Mouse (Mus musculus) olfactory bulb, adult 2 months (tissue): ENCODE measurements around the gene Prpsap2. TPM values are rescaled to one million over a fixed set of nuclear protein-coding genes. Genes with fewer than 3 reads are reported as not detected.

Experiments used
- H3K27ac ChIP-seq: fragments of 200-500 bp; 2 replicates; pipeline ENCODE4 v1.5.1; 2012; ENCODE audit warnings: low read depth, low read length; ENCODE audit not compliant: insufficient read depth
- H3K4me1 ChIP-seq: fragments of 200-500 bp; 2 replicates; pipeline ENCODE4 v1.6.1; 2012; ENCODE audit warnings: low read length; ENCODE audit not compliant: control insufficient read depth, insufficient read depth
- H3K4me3 ChIP-seq: fragments of 200-500 bp; 2 replicates; pipeline ENCODE4 v1.5.1; 2012; ENCODE audit warnings: mild to moderate bottlenecking, low read depth, low read length, moderate library complexity; ENCODE audit not compliant: insufficient read depth
- CTCF ChIP-seq: fragments of 200-500 bp; IDR thresholded peaks from 2 replicates; pipeline ENCODE4 v1.5.1; 2012; ENCODE audit warnings: low read depth, mild to moderate bottlenecking, low read length, moderate library complexity; ENCODE audit not compliant: insufficient read depth
- POLR2A ChIP-seq: fragments of 200-500 bp; IDR thresholded peaks from 2 replicates; pipeline ENCODE4 v1.6.1; 2012; ENCODE audit warnings: mild to moderate bottlenecking, low read depth, low read length, moderate library complexity; ENCODE audit not compliant: insufficient read depth
- WGBS: fragments of 180-500 bp; shearing (Covaris S2); methylation state at CpG from one replicate; pipeline ENCODE4 v1.1.7; 2018; 5-methylcytosine and 5-hydroxymethylcytosine counted together
- polyA plus RNA-seq: library from polyadenylated mRNA; stranded (reverse); fragments of >200 nt; gene quantifications from 2 replicates; pipeline ENCODE4 v1.2.4, GENCODE M21; 2012; ENCODE audit warnings: low replicate concordance; ENCODE audit not compliant: missing spikeins, insufficient read depth, insufficient read length

Gene Prpsap2
- polyA plus RNA-seq, 1 experiment, result not detected

DNA sequence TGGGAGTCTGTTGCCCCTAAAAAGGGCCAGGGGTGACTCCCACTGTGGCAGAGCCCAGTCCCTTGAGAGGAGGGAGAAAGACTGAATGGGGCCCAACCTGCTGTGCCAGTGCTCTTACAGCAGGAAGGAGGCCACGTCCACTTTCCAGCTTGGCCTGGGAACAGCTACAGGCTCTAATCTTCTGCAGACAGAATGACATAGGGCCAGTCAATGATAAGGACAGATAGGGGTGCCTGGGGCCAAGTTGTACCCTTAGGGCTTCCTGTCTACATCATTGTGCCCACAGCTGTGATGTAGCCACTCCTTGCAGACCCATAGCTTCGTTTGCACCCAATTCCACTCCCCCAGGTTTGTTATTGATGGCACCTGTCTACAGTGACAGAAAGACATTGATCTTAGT lies 75.7 kb downstream of the Prpsap2 start:
- 83% methylated on average over 2 of the region's 2 CpGs for WGBS
- Histone ChIP-seq H3K4me3 (no peak overlapping the region), H3K27ac (no peak overlapping the region), H3K4me1 (peaks cover 19% of the 10 kb centered on the region)
- no peak for TF ChIP-seq CTCF
- no peak for TF ChIP-seq POLR2A

- Histone ChIP-seq H3K4me3 (no peak overlapping the region), H3K27ac (no peak overlapping the region), H3K4me1 (peaks cover 19% of the 10 kb centered on the region)
- no peak for TF ChIP-seq POLR2A
- TF ChIP-seq CTCF, result no peak
- 86% methylated on average over 8 of the region's 8 CpGs for WGBS
Measured at GRCm38 (mm10) chr11:61685119-61685725, 76.7 kb downstream of the Prpsap2 start.

DNA sequence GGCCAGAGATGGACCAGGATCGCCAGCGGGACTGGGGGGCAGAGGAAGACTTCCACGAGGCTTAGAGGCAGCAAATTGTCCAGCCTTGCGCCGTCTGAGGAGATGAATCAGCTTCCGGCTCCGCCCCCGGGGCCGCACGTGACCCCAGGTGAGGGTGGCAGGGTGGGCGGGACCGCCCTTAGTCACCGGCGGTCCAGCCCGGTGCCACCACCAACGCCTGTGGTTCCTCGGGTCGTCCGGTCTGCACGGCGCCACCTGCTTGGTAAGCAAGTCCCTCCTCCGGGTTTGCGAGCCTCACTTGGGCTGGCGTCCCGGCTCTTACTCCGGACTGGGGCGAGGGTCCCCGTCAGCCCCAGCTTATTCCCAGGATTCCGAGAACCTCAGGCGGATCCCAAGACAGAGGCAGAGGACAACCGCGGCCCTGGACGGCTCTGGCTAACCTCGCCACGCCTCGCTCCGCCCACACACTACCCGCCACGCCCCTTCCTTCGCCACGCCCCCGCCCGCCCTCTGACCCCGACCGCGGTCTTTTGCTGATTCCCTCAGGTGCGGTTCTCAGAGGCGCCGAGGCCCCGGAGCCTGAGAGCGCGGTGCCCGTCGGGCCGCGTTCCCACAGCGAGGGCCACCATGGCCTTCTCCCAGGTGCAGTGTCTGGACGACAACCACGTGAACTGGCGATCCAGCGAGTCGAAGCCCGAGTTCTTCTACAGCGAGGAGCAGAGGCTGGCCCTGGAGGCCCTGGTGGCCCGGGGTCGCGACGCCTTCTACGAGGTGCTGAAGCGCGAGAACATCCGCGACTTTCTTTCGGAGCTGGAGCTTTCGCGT lies 77.8 kb downstream of the Prpsap2 start, which contains the start of gene Fam83g:
Fam83g (plus strand) TSS at position 185 of the 825 bp plus-strand sequence.
- 7% methylated on average over 76 of the region's 76 CpGs for WGBS
- no peak within 1 kb of the TSS for H3K27ac ChIP-seq
- no peak for TF ChIP-seq POLR2A
- TF ChIP-seq CTCF, result no peak
- H3K4me1 ChIP-seq, result peaks cover 19% of the 10 kb centered on the region
- peak within 1 kb of the TSS; percentile 12; the same call in 1 of the 2 replicates for H3K4me3 ChIP-seq

Other genes with a start within 250 kb of the Prpsap2 start
- gene Epn2, start 182.4 kb downstream of the Prpsap2 start, polyA plus RNA-seq, result not detected in 2 replicates
- not detected in 2 replicates for gene Grap, start 108.8 kb downstream of the Prpsap2 start, polyA plus RNA-seq
- gene Fam83g, start 78.0 kb downstream of the Prpsap2 start, polyA plus RNA-seq, result not detected in 2 replicates
- not detected in 2 replicates for gene Slc5a10, start 41.3 kb downstream of the Prpsap2 start, polyA plus RNA-seq
- gene Ulk2, start 93.0 kb upstream of the Prpsap2 start, polyA plus RNA-seq, result not detected in 2 replicates
- not detected in 2 replicates for gene Akap10, start 168.2 kb upstream of the Prpsap2 start, polyA plus RNA-seq
- not detected in 2 replicates for gene Specc1, start 194.7 kb upstream of the Prpsap2 start, polyA plus RNA-seq